Mouse (Mus musculus) liver, adult 2 months (tissue): Measurements from ENCODE around the gene Gramd1b.

Experiments
- CTCF ChIP-seq: fragments of 200-500 bp; IDR thresholded peaks from 2 replicates; pipeline ENCODE4 v1.5.1; 2011; ENCODE audit warnings: low read depth, low read length, control low read depth
- POLR2A ChIP-seq: fragments of 200-500 bp; IDR thresholded peaks from 2 replicates; pipeline ENCODE4 v1.6.1; 2011; ENCODE audit warnings: low read length, control low read depth; ENCODE audit not compliant: insufficient read depth; ENCODE audit errors: extremely low read depth

DNA sequence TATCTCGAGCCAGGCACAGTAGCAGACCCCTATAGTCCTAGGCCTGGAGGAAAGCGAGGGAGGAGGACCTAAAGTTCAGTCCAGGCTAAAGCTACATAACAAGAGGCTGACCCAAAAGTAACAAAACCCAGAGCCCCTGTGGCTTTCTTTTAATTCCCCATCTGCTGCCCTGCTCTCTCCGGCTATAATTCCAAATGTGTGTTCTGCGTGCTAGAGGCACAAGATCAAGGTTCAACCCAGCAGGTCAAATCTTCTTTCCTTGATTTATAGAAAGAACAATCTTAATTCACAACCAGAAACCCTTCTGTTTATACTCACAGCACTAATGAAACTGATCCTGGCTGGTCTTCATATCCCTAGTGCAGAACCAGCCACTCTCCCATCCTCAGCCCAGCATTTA, 118.9 kb downstream of the Gramd1b start:
- TF ChIP-seq POLR2A: no peak
- no peak for TF ChIP-seq CTCF
